Mouse (Mus musculus) intestine, postnatal 0 days (tissue): ENCODE data around the gene Btaf1. TPM values are rescaled to one million over a fixed set of nuclear protein-coding genes. Genes with fewer than 3 reads are reported as not detected.
"Not testable (repeated sequence)": the region's sequence is repeated elsewhere in the genome, so short reads cannot be mapped to it uniquely, and the experiment has no call there.

Source experiments
- ATAC-seq: fragments of 200-750 bp; cut with Nextera tagmentation; 2 replicates; pipeline ENCODE4 v1.8.0; 2017; ENCODE audit warnings: mild to moderate bottlenecking, moderate TSS enrichment, moderate library complexity
- H3K27ac ChIP-seq: fragments of 300-500 bp; sonication (generic); 2 replicates; pipeline ENCODE4 v1.5.1; 2014; ENCODE audit warnings: mild to moderate bottlenecking, low read depth, low read length, moderate library complexity
- H3K27me3 ChIP-seq: fragments of 300-500 bp; sonication (generic); replicated peaks from 2 replicates; pipeline ENCODE4 v1.6.1; 2014; ENCODE audit warnings: low read length, mixed read lengths; ENCODE audit not compliant: control insufficient read depth, insufficient read depth
- H3K36me3 ChIP-seq: fragments of 300-500 bp; sonication (generic); 2 replicates; pipeline ENCODE4 v1.6.1; 2014; ENCODE audit warnings: mild to moderate bottlenecking, moderate library complexity; ENCODE audit not compliant: control insufficient read depth, insufficient read depth
- H3K4me1 ChIP-seq: fragments of 300-500 bp; sonication (generic); replicated peaks from 2 replicates; pipeline ENCODE4 v1.6.1; 2014; ENCODE audit warnings: antibody characterized with exemption, low read length, mixed read lengths; ENCODE audit not compliant: control insufficient read depth, insufficient read depth
- H3K4me2 ChIP-seq: fragments of 300-500 bp; sonication (generic); replicated peaks from 2 replicates; pipeline ENCODE4 v1.6.1; 2014; ENCODE audit warnings: low read depth, mild to moderate bottlenecking, moderate library complexity
- H3K4me3 ChIP-seq: fragments of 300-500 bp; sonication (generic); 2 replicates; pipeline ENCODE4 v1.5.1; 2014; ENCODE audit warnings: low read depth, low read length
- H3K9ac ChIP-seq: fragments of 300-500 bp; sonication (generic); 2 replicates; pipeline ENCODE4 v1.6.1; 2014; ENCODE audit warnings: mild to moderate bottlenecking, low read depth, low read length
- H3K9me3 ChIP-seq: fragments of 300-500 bp; sonication (generic); 2 replicates; pipeline ENCODE4 v1.6.1; 2016; ENCODE audit warnings: mixed run types; ENCODE audit not compliant: control insufficient read depth
- CTCF ChIP-seq: sonication (generic); IDR thresholded peaks from 2 replicates; pipeline ENCODE4 v1.5.1; 2016; ENCODE audit warnings: low read depth, mild to moderate bottlenecking, control low read depth, antibody characterized with exemption, moderate library complexity
- WGBS: fragments of 180-500 bp; shearing (Covaris S2); extraction: QIAGEN DNeasy Blood & Tissue Kit; methylation state at CpG from one replicate; pipeline ENCODE4 v1.1.7; 2014; 5-methylcytosine and 5-hydroxymethylcytosine counted together
- polyA plus RNA-seq: library from polyadenylated mRNA; unstranded; fragments of >200 nt; fragmentation: Nextera tagmentation; extraction: Ambion mirVana; gene quantifications from 2 replicates; pipeline ENCODE4 v1.2.1, GENCODE M21; 2015

The Btaf1 gene
- polyA plus RNA-seq, 1 experiment from 2014 or later: 3.0 TPM

DNA sequence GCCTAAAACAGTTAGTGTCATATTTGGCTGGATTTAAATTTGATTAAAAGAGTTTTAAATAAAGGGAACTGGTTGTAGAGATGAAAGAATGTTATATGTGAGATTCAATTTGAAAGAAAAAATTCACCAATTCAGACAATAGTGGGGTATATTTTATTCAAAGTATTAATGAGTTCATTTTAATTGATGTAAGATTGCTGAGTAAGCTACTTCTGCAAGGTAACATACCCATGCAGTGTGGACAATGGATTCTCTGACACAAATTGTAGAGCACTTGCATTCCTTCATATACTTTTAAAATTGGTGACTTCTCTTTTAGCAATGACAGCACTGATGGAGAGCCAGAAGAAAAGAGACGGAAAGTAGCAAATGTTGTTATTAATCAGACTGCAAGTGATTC lies 35.4 kb downstream of the Btaf1 start:
- 96% methylated on average over 1 of the region's 1 CpGs for WGBS

GRCm38 (mm10) chr19:36962544-36963260 lies 36.8 kb downstream of the Btaf1 start:
- not testable (repeated sequence) for ATAC-seq

More for the DNA sequence above, 35.4 kb downstream of the Btaf1 start:
- Histone ChIP-seq H3K4me2 (no peak overlapping the region), H3K9ac (no peak overlapping the region), H3K27ac (no peak overlapping the region), H3K4me1 (no peaks in the 10 kb centered on the region), H3K27me3 (no peaks in the 10 kb centered on the region), H3K36me3 (peaks cover 25% of the 10 kb centered on the region), H3K4me3 (no peak overlapping the region), H3K9me3 (no peaks in the 10 kb centered on the region)
- TF ChIP-seq CTCF: no peak
- no peak for ATAC-seq

DNA sequence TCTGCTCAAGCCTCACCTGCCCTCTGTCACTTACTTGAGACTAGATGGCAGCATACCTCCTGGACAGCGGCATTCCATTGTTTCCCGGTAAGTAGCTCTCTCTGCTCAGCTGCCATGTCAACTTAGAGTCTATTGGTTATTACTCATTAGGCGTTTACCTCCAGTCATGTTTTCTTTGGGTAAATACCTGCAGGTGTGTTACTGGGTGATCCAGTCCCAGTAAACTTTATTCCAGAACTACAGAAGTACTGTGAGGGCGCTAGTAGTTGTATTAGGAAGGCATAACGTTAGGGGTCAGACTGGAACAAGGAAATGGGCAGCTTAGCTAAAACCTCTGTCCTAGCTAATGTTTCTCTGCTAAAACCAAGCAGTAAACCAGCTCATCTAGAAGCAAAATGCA lies 78.7 kb downstream of the Btaf1 start:
- Histone ChIP-seq H3K9me3 (no peaks in the 10 kb centered on the region), H3K36me3 (peaks cover 58% of the 10 kb centered on the region), H3K4me3 (no peak overlapping the region), H3K9ac (no peak overlapping the region), H3K4me1 (no peaks in the 10 kb centered on the region), H3K4me2 (no peak overlapping the region), H3K27ac (no peak overlapping the region), H3K27me3 (no peaks in the 10 kb centered on the region)
- no peak for TF ChIP-seq CTCF
- WGBS: 77% methylated on average over 5 of the region's 5 CpGs
- ATAC-seq: no peak

More at GRCm38 (mm10) chr19:36962544-36963260, 36.8 kb downstream of the Btaf1 start:
- H3K4me3 ChIP-seq, H3K4me1 ChIP-seq, H3K27me3 ChIP-seq, H3K27ac ChIP-seq, H3K4me2 ChIP-seq, H3K9me3 ChIP-seq, H3K9ac ChIP-seq: not testable (repeated sequence)
- 81% methylated on average over 6 of the region's 6 CpGs for WGBS
- peaks cover 29% of the 10 kb centered on the region for H3K36me3 ChIP-seq

DNA sequence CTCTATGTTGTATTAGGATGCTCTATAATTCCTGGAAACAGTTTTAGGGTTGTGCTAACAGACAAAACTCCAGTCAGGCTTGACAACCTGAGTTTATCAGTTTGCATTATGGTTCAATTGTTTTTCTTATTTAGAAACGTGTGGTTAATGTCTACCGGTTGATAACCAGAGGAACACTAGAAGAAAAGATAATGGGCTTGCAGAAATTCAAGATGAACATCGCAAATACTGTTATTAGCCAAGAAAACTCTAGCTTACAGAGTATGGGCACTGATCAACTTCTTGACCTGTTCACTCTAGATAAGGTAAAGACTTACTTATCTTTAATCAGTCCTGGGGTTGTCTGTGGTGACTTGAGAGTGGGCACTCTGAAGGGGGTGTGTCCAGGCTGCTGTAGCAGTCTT lies 84.0 kb downstream of the Btaf1 start:
- Histone ChIP-seq H3K4me1 (no peaks in the 10 kb centered on the region), H3K27me3 (no peaks in the 10 kb centered on the region), H3K4me2 (no peak overlapping the region), H3K4me3 (no peak overlapping the region), H3K36me3 (peaks cover 64% of the 10 kb centered on the region), H3K9me3 (no peaks in the 10 kb centered on the region), H3K27ac (no peak overlapping the region), H3K9ac (no peak overlapping the region)
- no peak for ATAC-seq
- 86% methylated on average over 3 of the region's 3 CpGs for WGBS
- no peak for TF ChIP-seq CTCF

GRCm38 (mm10) chr19:37013461-37013860 lies 87.6 kb downstream of the Btaf1 start:
- H3K27me3 ChIP-seq: no peaks in the 10 kb centered on the region

DNA sequence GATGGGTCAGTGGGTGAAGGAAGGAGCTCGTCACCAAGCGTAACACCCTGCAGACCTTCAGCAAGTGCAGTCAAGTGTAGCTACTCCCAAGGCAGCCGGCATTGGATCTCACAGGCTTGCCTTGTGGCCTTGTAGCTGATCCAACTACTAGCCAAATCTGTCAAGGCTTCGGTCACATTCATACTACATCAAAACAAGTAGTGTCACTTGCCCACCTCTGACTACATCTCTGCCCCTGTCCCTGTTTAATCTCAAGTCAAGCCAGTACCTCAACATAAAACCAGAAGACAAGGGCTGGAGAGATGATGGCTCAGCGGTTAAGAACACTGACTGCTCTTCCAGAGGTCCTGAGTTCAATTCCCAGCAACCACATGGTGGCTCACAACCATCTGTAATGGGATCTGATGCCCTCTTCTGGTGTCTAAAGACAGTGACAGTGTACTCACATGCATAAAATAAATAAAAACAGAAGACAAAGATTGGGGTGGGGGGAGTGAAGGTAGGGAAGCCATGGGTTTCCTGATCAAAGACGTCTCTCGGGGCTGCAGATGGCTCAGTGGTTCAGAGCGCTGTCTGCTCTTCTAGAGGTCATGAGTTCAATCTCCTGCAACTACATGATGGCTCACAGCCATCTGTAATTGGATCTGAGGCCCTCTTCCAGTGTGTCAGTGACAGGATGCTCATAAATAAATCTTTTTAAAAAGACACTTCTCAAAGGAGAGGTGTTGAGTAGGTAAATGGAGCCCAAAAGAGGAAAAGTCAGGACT lies 88.5 kb downstream of the Btaf1 start:
- no peak overlapping the region for H3K27ac ChIP-seq
- ATAC-seq: no peak
- H3K4me2 ChIP-seq: no peak overlapping the region
- WGBS: 88% methylated on average over 8 of the region's 8 CpGs
- H3K27me3 ChIP-seq: no peaks in the 10 kb centered on the region
- no peak overlapping the region for H3K9ac ChIP-seq
- H3K9me3 ChIP-seq: no peaks in the 10 kb centered on the region
- H3K36me3 ChIP-seq: peaks cover 39% of the 10 kb centered on the region
- no peak for TF ChIP-seq CTCF
- H3K4me3 ChIP-seq: no peak overlapping the region
- no peaks in the 10 kb centered on the region for H3K4me1 ChIP-seq

More at GRCm38 (mm10) chr19:37013461-37013860, 87.6 kb downstream of the Btaf1 start:
- H3K9ac ChIP-seq: no peak overlapping the region
- H3K4me1 ChIP-seq: no peaks in the 10 kb centered on the region
- no peaks in the 10 kb centered on the region for H3K9me3 ChIP-seq
- no peak for TF ChIP-seq CTCF
- no peak overlapping the region for H3K4me2 ChIP-seq
- ATAC-seq: no peak
- 87% methylated on average over 6 of the region's 6 CpGs for WGBS
- H3K27ac ChIP-seq: no peak overlapping the region
- peaks cover 48% of the 10 kb centered on the region for H3K36me3 ChIP-seq
- no peak overlapping the region for H3K4me3 ChIP-seq
